Mouse (Mus musculus) heart, postnatal 0 days (tissue): ENCODE data around the gene Ift43. TPM values are rescaled to one million over a fixed set of nuclear protein-coding genes. Genes with fewer than 3 reads are reported as not detected.
A peak's percentile ranks its signal among the peaks of the same experiment; 100 is the strongest.

ENCODE experiments used
- ATAC-seq: fragments of 200-750 bp; cut with Nextera tagmentation; 2 replicates; pipeline ENCODE4 v1.8.0; 2017; ENCODE audit warnings: low read depth, moderate number of reproducible peaks, moderate library complexity; ENCODE audit not compliant: insufficient read depth
- DNase-seq: peaks from one replicate; pipeline ENCODE4 v3.0.0-alpha.2; 2016; ENCODE audit warnings: low spot score
- H3K27ac ChIP-seq: fragments of 300-500 bp; sonication (generic); 2 replicates; pipeline ENCODE4 v1.5.1; 2014; ENCODE audit warnings: low read depth, mild to moderate bottlenecking
- H3K27me3 ChIP-seq: fragments of 300-500 bp; sonication (generic); 2 replicates; pipeline ENCODE4 v1.6.1; 2014; ENCODE audit warnings: low read length, mixed read lengths; ENCODE audit not compliant: control insufficient read depth, insufficient read depth
- H3K36me3 ChIP-seq: fragments of 300-500 bp; sonication (generic); replicated peaks from 2 replicates; pipeline ENCODE4 v1.6.1; 2014; ENCODE audit warnings: low read length, mixed read lengths; ENCODE audit not compliant: control insufficient read depth, insufficient read depth
- H3K4me1 ChIP-seq: fragments of 300-500 bp; sonication (generic); 2 replicates; pipeline ENCODE4 v1.6.1; 2014; ENCODE audit warnings: antibody characterized with exemption; ENCODE audit not compliant: control insufficient read depth, insufficient read depth
- H3K4me2 ChIP-seq: fragments of 300-500 bp; sonication (generic); 2 replicates; pipeline ENCODE4 v1.6.1; 2014; ENCODE audit warnings: low read depth, mild to moderate bottlenecking, low read length, moderate library complexity
- H3K4me3 ChIP-seq: fragments of 300-500 bp; sonication (generic); 2 replicates; pipeline ENCODE4 v1.5.1; 2014; ENCODE audit warnings: low read depth, low read length
- H3K9ac ChIP-seq: fragments of 300-500 bp; sonication (generic); replicated peaks from 2 replicates; pipeline ENCODE4 v1.6.1; 2014; ENCODE audit warnings: low read depth, low read length, mixed read lengths
- H3K9me3 ChIP-seq: fragments of 300-500 bp; sonication (generic); replicated peaks from 2 replicates; pipeline ENCODE4 v1.6.1; 2016; ENCODE audit warnings: low read length; ENCODE audit not compliant: control insufficient read depth
- CTCF ChIP-seq: IDR thresholded peaks from 2 replicates; pipeline ENCODE4 v1.5.1; 2016; ENCODE audit warnings: antibody characterized with exemption, control low read depth, low read depth
- EP300 ChIP-seq: IDR thresholded peaks from 2 replicates; pipeline ENCODE4 v1.6.1; 2016; ENCODE audit warnings: antibody characterized with exemption, low read depth
- WGBS: fragments of 180-500 bp; shearing (Covaris S2); extraction: QIAGEN DNeasy Blood & Tissue Kit; methylation state at CpG from one replicate; pipeline ENCODE4 v1.1.7; 2014; 5-methylcytosine and 5-hydroxymethylcytosine counted together
- polyA plus RNA-seq: library from polyadenylated mRNA; unstranded; fragments of >200 nt; fragmentation: Nextera tagmentation; extraction: Ambion mirVana; gene quantifications from 2 replicates; pipeline ENCODE4 v1.2.1, GENCODE M21; 2015
- total RNA-seq: library from RNA; depleted of rRNA; stranded (reverse); fragments of >200 nt; gene quantifications from 2 replicates; pipeline ENCODE4 v1.2.3, GENCODE M21; 2014; ENCODE audit warnings: low replicate concordance; rRNA removed

Ift43 gene
- total RNA-seq = 10.8 and 65.6 TPM in 2 replicates
- polyA plus RNA-seq = 101 and 102 TPM in 2 replicates

DNA sequence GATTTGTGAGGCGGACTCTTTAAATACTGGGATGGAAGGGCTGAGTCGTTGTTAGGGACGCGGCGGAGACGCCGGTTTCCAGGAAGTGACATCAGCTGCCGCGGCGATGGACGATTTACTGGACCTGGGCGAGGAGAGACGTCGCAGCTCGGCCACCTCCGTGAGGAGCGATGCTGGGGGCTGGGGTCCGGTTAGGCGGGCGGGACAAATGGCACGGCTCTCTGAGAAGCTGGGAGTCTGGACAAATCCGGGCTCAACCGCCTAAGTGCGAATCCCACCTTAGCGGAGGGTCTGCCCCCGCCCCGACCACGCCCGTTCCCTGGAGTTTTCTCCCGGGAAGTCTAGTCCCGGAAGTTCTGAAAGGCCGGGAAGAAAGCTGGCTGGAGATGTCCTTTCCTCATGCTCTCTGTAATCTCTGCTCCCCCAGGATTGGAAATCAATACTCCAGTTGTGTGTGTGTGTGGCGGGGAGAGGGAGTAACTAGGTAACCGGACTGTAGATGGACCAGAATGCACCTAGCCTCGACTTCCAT lies at the start of gene Ift43:
Ift43 (plus strand) TSS at position 61 of the 532 bp plus-strand sequence.
- under 1% methylated on average over 35 of the region's 35 CpGs for WGBS
- H3K4me1 ChIP-seq = peaks cover 22% of the 10 kb centered on the region
- H3K4me3 ChIP-seq = peak within 1 kb of the TSS; percentile 83
- ATAC-seq = peak; percentile 67
- no peaks in the 10 kb centered on the region for H3K9me3 ChIP-seq
- no peaks in the 10 kb centered on the region for H3K27me3 ChIP-seq
- H3K4me2 ChIP-seq = peak within 1 kb of the TSS; percentile 68
- H3K36me3 ChIP-seq = no peaks in the 10 kb centered on the region
- peak within 1 kb of the TSS; percentile 52 for H3K27ac ChIP-seq
- peak within 1 kb of the TSS; percentile 57 for H3K9ac ChIP-seq
- TF ChIP-seq EP300 (no peak), CTCF (no peak)
- peak; percentile 90 for DNase-seq

DNA sequence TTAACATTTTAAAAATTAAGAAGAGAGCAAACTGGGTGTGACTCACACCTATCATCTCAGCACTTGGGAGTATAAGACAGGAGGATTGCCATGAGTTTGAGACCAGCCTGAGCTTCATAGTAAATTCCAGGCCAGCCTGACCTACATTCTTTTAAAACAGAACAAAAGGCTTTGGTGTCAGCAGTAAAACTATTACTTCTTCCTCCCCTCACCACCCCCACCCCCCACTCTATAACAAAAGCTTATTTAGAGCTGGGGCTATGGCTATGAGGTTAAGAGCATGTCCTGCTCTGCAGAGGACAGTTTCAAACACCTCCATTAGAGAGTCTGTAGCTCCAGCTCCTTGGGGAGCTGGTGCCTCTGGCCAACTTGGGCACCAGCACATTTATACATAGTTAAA lies 46.8 kb upstream of the Ift43 start:
- H3K4me1 ChIP-seq = peaks cover 3% of the 10 kb centered on the region; the same call in 1 of the 2 replicates
- no peak overlapping the region for H3K27ac ChIP-seq
- ATAC-seq = no peak

DNA sequence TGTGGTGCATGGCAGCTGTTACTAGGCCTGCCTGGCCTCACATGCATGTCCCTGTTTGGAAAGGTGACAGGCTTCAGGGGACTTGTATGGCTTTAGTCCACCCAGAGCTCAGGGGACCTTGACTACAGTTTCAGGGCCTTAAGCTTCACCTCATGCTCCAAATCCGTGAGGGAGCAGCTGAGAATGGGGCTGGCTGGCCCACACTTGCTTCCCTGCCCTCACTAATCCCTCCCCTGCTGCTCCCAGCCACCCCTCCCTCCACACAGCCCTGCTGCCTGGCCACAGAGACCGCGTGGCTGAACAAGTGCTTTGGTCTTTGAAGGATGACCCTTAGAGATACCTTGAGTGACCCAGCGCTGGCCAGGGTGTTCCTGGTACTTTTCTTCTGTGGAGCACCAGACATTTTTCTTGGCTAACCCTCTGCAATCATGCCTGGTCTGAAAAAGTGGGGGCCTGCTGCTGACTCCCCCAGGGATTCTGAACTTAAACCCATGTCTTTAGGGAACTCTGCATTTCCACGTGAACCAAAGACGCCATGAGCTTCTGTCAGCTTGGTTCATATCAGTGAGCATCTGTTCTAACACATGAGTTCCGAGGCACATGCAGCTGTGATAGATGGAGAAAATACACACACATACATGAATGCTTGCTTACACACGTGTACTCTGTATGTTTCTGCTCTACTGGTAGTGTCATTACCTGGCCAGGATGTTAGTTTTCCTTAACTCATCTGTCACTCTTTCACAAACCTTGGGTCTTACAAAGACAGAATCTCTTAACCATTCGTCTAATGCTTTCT lies 45.8 kb upstream of the Ift43 start:
- no peak for TF ChIP-seq EP300
- TF ChIP-seq CTCF = no peak
- H3K4me3 ChIP-seq = no peak overlapping the region
- no peaks in the 10 kb centered on the region for H3K9me3 ChIP-seq
- H3K27ac ChIP-seq = no peak overlapping the region
- 60% methylated on average over 9 of the region's 9 CpGs for WGBS
- ATAC-seq (no peak), DNase-seq (no peak)
- no peak overlapping the region for H3K9ac ChIP-seq
- no peaks in the 10 kb centered on the region for H3K27me3 ChIP-seq
- no peak overlapping the region for H3K4me2 ChIP-seq
- H3K4me1 ChIP-seq = peaks cover 3% of the 10 kb centered on the region; the same call in 1 of the 2 replicates
- H3K36me3 ChIP-seq = no peaks in the 10 kb centered on the region

More for the DNA sequence above, 46.8 kb upstream of the Ift43 start:
- Histone ChIP-seq H3K9ac (no peak overlapping the region), H3K27me3 (no peaks in the 10 kb centered on the region), H3K9me3 (no peaks in the 10 kb centered on the region), H3K36me3 (no peaks in the 10 kb centered on the region), H3K4me2 (no peak overlapping the region), H3K4me3 (no peak overlapping the region)
- DNase-seq = no peak
- TF ChIP-seq CTCF (no peak), EP300 (no peak)

DNA sequence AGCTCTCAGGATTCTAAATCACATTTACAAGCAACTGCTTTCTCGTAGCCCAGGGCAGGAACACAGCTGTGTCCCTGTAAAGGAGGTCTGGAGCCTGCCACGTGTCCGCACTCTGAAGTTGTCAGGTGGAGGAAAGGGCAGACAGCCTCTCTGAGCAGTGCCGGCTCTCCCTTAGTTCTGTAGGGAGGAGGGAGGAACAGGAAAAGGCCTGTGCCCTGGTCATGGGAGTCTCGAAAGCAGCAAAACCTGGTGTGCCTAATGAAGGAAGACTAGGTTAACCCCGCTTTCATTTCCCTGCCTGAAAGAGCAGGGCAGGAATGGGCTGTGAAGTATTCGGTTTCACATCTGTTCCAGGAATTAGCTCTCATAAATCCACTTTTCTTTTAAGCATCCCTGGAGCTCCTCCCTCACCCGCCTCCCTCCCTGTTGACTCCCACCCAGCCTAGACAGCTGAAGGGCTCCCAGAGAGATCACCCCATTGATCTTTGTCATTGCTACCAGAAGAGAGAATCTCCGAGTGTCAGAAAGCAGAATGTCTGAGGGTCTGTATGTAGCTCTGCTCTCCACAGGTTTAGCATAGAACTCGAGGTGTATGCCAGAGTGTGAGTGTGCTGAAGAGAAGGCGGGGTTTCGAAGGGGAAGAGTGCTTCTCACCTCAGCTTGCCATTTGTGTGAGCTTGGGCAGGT lies 45.0 kb upstream of the Ift43 start:
- peak; percentile 68 for ATAC-seq
- H3K9me3 ChIP-seq = no peaks in the 10 kb centered on the region
- H3K36me3 ChIP-seq = no peaks in the 10 kb centered on the region
- H3K27ac ChIP-seq = no peak overlapping the region
- no peak overlapping the region for H3K9ac ChIP-seq
- 43% methylated on average over 12 of the region's 12 CpGs for WGBS
- H3K27me3 ChIP-seq = no peaks in the 10 kb centered on the region
- H3K4me2 ChIP-seq = no peak overlapping the region
- DNase-seq = no peak
- peaks cover 3% of the 10 kb centered on the region; the same call in 1 of the 2 replicates for H3K4me1 ChIP-seq
- no peak for TF ChIP-seq CTCF
- TF ChIP-seq EP300 = no peak
- no peak overlapping the region for H3K4me3 ChIP-seq

DNA sequence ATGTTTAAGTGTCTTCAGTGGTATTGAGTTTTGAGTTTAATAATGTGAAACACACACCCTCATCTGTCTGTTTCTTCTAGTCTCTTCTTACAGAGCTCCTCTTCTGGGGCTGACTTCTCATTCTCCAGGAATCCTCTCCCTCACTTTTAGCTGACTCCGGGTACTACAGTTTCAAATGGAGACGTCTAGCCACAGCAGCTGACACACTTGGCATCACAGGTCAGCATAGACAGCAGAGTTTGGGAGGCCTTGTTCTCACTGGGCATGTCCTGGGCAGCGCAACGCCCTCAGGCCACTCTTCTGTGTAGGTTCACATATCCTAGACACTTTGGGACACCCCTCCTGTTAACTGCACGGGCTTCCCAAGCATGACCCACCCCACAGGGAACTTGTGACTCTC lies 43.3 kb upstream of the Ift43 start:
- no peak overlapping the region; the same call in 1 of the 2 replicates for H3K27ac ChIP-seq
- peaks cover 3% of the 10 kb centered on the region; the same call in 1 of the 2 replicates for H3K4me1 ChIP-seq
- no peak overlapping the region for H3K9ac ChIP-seq
- H3K27me3 ChIP-seq = no peaks in the 10 kb centered on the region
- H3K36me3 ChIP-seq = 0 out of 2 replicates have a peak, but pooled peaks cover 5% of the 10 kb centered on the region
- no peak for DNase-seq
- ATAC-seq = no peak
- no peak overlapping the region for H3K4me3 ChIP-seq
- H3K9me3 ChIP-seq = 0 out of 2 replicates have a peak, but pooled peaks cover 7% of the 10 kb centered on the region
- no peak overlapping the region for H3K4me2 ChIP-seq
- no peak for TF ChIP-seq EP300
- TF ChIP-seq CTCF = no peak
- 71% methylated on average over 5 of the region's 5 CpGs for WGBS
